Comparison of ENCODE assay signal across 8 mouse cellular contexts in the genomic region with DNA sequence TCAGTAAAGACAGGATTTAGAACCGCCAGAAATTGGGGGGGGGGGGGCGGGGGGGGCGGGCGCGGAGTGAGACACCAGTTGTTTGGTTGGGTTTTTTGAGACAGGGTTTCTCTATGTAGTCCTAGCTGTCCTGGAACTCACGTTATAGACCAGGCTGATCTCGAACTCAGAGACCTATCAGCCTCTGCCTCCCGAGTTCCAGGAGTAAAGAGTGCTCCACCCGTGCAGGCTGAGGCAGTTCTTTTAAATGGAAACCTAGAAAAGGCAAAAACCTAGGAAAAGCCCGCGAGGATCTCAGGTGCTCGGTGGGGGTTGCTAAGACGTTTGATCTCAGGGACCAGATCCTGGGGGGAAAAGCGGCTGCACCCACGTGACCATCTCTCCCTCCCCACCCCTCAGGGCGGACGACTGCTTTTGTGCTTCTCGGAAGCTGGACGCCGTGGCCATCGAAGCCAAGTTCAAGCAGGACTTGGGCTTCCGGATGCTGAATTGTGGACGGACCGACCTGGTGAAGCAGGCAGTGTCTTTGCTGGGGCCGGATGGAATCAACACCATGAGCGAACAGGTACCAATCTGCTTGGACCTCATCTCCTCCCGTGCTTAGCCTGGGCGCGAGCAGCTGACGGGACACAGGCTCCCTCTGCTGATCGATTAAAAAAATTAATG.
A peak's percentile ranks its signal among the peaks of the same experiment; 100 is the strongest.
DNase-seq lines count a peak whose midpoint lies in the region; ATAC-seq and TF ChIP-seq lines count a peak whose summit lies in the region.

No protein-coding gene starts in this region.

- H3K36me3 ChIP-seq in forebrain, embryonic 11.5 days (ENCODE audit: control insufficient read depth, insufficient read depth, low read length) = no peaks in the 10 kb centered on the region
- no peaks in the 10 kb centered on the region for H3K36me3 ChIP-seq in liver, embryonic 14.5 days (replicated peaks; ENCODE audit: control insufficient read depth, insufficient read depth, low read depth)
- H3K36me3 ChIP-seq in neural tube, embryonic 11.5 days (ENCODE audit: control insufficient read depth, insufficient read depth, low read length) = no peaks in the 10 kb centered on the region

- no peak overlapping the region for H3K27ac ChIP-seq in forebrain, embryonic 11.5 days (ENCODE audit: low read depth, low read length)
- no peak overlapping the region for H3K27ac ChIP-seq in liver, embryonic 14.5 days
- H3K27ac ChIP-seq in neural tube, embryonic 11.5 days (ENCODE audit: low read depth, low read length) = no peak overlapping the region

- H3K4me1 ChIP-seq in forebrain, embryonic 11.5 days (replicated peaks; ENCODE audit: control insufficient read depth, insufficient read depth, low read length) = no peaks in the 10 kb centered on the region
- H3K4me1 ChIP-seq in liver, embryonic 14.5 days (replicated peaks; ENCODE audit: control insufficient read depth in 2 of 2, insufficient read depth in 2 of 2, low read length in 1 of 2) = no peaks in the 10 kb centered on the region
- H3K4me1 ChIP-seq in neural tube, embryonic 11.5 days (ENCODE audit: control insufficient read depth, insufficient read depth, low read length) = no peaks in the 10 kb centered on the region

- TF ChIP-seq EP300 in liver, embryonic 14.5 days (IDR thresholded peaks at IDR 0.05; ENCODE audit: low read depth) = no peak

- H3K9me3 ChIP-seq in forebrain, embryonic 11.5 days (ENCODE audit: control insufficient read depth, low read length) = no peaks in the 10 kb centered on the region
- no peaks in the 10 kb centered on the region for H3K9me3 ChIP-seq in liver, embryonic 14.5 days (ENCODE audit: control insufficient read depth, low read length)
- no peaks in the 10 kb centered on the region for H3K9me3 ChIP-seq in neural tube, embryonic 11.5 days (ENCODE audit: control insufficient read depth, low read length)

- no peak for TF ChIP-seq POLR2A in brain, embryonic 14.5 days (IDR thresholded peaks at IDR 0.05; ENCODE audit: borderline replicate concordance, extremely low read depth, insufficient read depth, insufficient read length, poor library complexity, severe bottlenecking)

- no peaks in the 10 kb centered on the region for H3K27me3 ChIP-seq in forebrain, embryonic 11.5 days (ENCODE audit: control insufficient read depth, insufficient read depth, low read length)
- no peaks in the 10 kb centered on the region for H3K27me3 ChIP-seq in liver, embryonic 14.5 days (ENCODE audit: control insufficient read depth, insufficient read depth, low read length)
- H3K27me3 ChIP-seq in neural tube, embryonic 11.5 days (ENCODE audit: control insufficient read depth, insufficient read depth, low read length) = no peaks in the 10 kb centered on the region

- H3K4me2 ChIP-seq in forebrain, embryonic 11.5 days (ENCODE audit: low read depth, low read length, severe bottlenecking) = peak overlapping the region; percentile 63
- H3K4me2 ChIP-seq in liver, embryonic 14.5 days (ENCODE audit: low read depth) = peak overlapping the region; percentile 50
- peak overlapping the region; percentile 68 for H3K4me2 ChIP-seq in neural tube, embryonic 11.5 days (ENCODE audit: low read depth)

- intact Hi-C loops in heart, postnatal 14 days (cut with DNase I) = loop anchor here (1.0 to 10.0 kb wide), 2 partner anchors 240 to 403 kb away; a partner anchor contains a TSS

- H3K9ac ChIP-seq in forebrain, embryonic 11.5 days (ENCODE audit: low read length) = peak overlapping the region; percentile 59
- no peak overlapping the region for H3K9ac ChIP-seq in liver, embryonic 14.5 days (replicated peaks)
- peak overlapping the region; percentile 51 for H3K9ac ChIP-seq in neural tube, embryonic 11.5 days (ENCODE audit: low read length)

- H3K4me3 ChIP-seq in forebrain, embryonic 11.5 days (ENCODE audit: low read depth, low read length) = peak overlapping the region; percentile 37
- H3K4me3 ChIP-seq in liver, embryonic 14.5 days (ENCODE audit: insufficient read depth in 1 of 2, low read depth in 2 of 2, low read length in 2 of 2) = peak overlapping the region in 1 of 2 experiments; percentile 18; a peak in 2 of 4 replicates
- peak overlapping the region; percentile 30 for H3K4me3 ChIP-seq in neural tube, embryonic 11.5 days (ENCODE audit: low read depth, low read length)

- TF ChIP-seq CTCF in brain, embryonic 14.5 days (IDR thresholded peaks at IDR 0.05; ENCODE audit: borderline replicate concordance, extremely low read depth, insufficient read depth, insufficient read length) = peak; percentile 71
- TF ChIP-seq CTCF in liver, embryonic 14.5 days (IDR thresholded peaks at IDR 0.05; ENCODE audit: low read depth) = peak; percentile 53

- WGBS in forebrain, embryonic 11.5 days = 5% methylated on average over 31 of the region's 31 CpGs
- WGBS in liver, embryonic 14.5 days (ENCODE audit: insufficient replicate concordance) = 3% methylated on average over 31 of the region's 31 CpGs
- WGBS in neural tube, embryonic 11.5 days = 4% methylated on average over 29 of the region's 31 CpGs

- peak; percentile 18 for DNase-seq in A20 (ENCODE audit: low read depth, low spot score)
- DNase-seq in brain, embryonic 14.5 days (ENCODE audit: low read depth) = peak; percentile 92
- DNase-seq in forebrain, embryonic 11.5 days (ENCODE audit: low spot score) = peak; percentile 76
- DNase-seq in heart, postnatal 14 days = peak; percentile 22 to 40
- peak; percentile 51 to 67 for DNase-seq in kidney, postnatal 4 days
- DNase-seq in liver, embryonic 14.5 days (ENCODE audit: low read depth in 3 of 3, low spot score in 3 of 3) = no peak
- peak; percentile 68 for DNase-seq in neural tube, embryonic 11.5 days (ENCODE audit: low spot score)
- DNase-seq in thymus, adult 18-20 months = peak; percentile 2 to 7

- ATAC-seq in forebrain, embryonic 11.5 days (replicated peaks; ENCODE audit: low FRiP score) = peak; percentile 70
- ATAC-seq in liver, embryonic 14.5 days (ENCODE audit: insufficient read depth) = no peak
- peak; percentile 84; the same call in 1 of the 2 replicates for ATAC-seq in neural tube, embryonic 11.5 days (ENCODE audit: insufficient read depth, low FRiP score, low TSS enrichment)

Comparison
In these comparisons a context has a peak if more than half of its experiments do, and no peak if none do; other contexts are left out.
1. DNase-seq: peak in A20 (single experiment), brain, embryonic 14.5 days (single experiment), forebrain, embryonic 11.5 days (single experiment), heart, postnatal 14 days (2 of 2), kidney, postnatal 4 days (2 of 2), neural tube, embryonic 11.5 days (single experiment) and thymus, adult 18-20 months (2 of 2); none in liver, embryonic 14.5 days (0 of 3).
2. Peak in every context shown above with its lines, with median percentiles within 50 percentile points of each other: H3K4me2 ChIP-seq.